Mouse (Mus musculus) inflammation-experienced regulatory T-cells (primary cell): ENCODE measurements around the gene Hsph1. TPM values are rescaled to one million over a fixed set of nuclear protein-coding genes. Genes with fewer than 3 reads are reported as not detected.

ENCODE experiments used
- polyA plus RNA-seq, 2 experiments: library from polyadenylated mRNA; unstranded; fragments of 100-300 nt; shearing (Covaris generic); gene quantifications; one replicate each; pipeline ENCODE4 v1.2.1; 2017

Gene Hsph1
- 100 to 1,000 TPM in 1 of 2 experiments, 10 to 100 TPM in 1; 73.3 to 101 TPM for polyA plus RNA-seq

DNA sequence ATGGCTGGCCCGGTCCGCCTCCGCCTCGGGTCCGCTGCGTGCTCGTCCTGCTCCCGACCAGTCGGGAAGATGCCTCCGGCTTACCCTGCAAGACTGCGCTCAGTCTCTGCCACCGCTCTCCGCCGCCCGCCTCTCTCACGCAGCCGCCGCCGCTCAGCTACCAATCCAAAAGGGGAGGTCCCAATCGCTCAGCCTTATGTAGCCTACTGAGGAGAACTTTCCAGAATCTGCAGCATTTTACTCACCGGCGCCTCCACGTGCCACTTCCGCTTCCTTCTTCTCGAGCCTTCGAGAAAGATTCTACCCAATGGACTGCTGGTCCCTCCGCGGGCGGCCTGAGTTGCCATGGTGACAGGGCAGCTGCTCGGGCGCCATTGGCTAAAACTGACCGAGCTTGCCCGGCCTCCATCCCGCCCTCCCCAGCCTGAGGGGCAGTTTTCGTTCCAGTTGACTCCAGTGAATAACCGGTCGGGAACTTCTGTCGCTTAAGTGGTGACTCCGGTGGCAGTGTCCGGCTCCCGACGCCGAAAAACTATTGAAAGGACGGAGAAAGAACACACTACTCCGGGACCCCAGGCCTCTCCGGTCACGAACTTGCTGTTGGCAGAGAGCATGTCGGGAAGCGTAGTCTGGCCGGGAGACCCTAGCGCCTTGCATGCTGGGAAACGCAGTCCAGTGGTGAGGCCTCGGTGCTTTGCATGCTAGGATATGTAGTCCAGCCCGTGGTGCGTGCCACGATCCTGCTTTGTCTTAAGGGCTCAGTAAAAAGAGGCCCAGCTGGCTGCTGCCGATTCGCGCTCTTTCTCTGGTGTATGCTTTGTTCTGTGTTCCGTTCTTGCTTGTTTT, at the start of gene Hsph1:
TSS of gene Hsph1 (minus strand) at position 302 of the 846 bp plus-strand sequence.

DNA sequence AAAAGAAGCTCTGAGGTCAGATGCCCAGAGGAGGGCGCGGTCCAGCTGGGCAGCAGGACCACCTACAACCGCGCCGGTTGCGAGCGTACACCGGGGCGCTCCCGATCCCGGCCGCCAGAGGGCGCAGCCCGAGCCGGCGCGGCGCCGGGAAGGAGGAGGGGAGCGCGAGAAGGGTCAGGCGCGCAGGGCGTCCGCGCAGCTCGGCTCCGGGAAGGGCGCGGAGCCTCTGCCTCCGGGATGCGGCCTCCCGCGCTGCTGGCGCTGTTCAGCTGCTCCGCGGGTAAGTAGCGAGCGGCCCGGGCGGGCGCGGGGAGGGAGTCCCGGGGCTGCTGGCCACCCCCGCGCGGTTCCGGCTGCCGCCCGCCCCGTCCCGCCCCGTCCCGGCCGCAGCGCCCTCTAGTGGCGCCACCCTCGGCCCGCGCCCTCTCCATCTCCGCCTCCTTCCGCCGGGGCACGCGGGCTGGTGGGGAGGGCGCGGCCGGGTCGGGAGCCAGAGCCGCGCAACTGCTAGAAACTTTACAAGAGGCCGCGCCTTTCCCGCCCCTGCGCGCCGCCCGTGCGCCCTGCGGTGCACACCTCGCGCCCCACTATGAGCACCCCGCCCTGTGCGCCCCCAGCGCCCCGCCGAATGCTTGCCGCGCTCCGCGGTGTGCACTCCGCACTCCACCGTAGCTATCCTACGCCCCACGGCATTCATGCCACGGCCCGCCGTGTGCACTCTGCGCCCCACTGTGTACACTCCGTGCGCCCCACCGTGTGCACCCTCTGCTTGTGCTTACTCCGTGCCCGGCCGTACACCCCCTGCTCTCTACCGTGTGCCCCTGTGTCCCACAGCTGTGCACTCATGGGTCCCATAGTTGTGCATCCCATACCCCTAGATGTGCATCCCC, 42.2 kb upstream of the Hsph1 start, which contains the start of gene B3glct:
TSS of gene B3glct (plus strand) at position 131 of the 890 bp plus-strand sequence.

Other genes starting within 250 kb of the Hsph1 start
- gene Medag, start 224.6 kb downstream of the Hsph1 start, polyA plus RNA-seq: 1 to 10 TPM; 2.5 to 4.2 TPM
- not detected for gene Tex26, start 196.7 kb downstream of the Hsph1 start, polyA plus RNA-seq
- gene Wdr95, start 107.7 kb downstream of the Hsph1 start, polyA plus RNA-seq: under 1 TPM in 1 of 2 experiments, not detected in 1; 0.94 TPM
- gene B3glct, start 41.9 kb upstream of the Hsph1 start, polyA plus RNA-seq: 1 to 10 TPM; 1.9 to 2.9 TPM